Mouse (Mus musculus) kidney, adult 2 months (tissue): Measurements from ENCODE around the gene Gm45711.

Experiments used
- CTCF ChIP-seq: fragments of 200-500 bp; conservative IDR thresholded peaks from 2 replicates; pipeline ENCODE4 v1.5.1; 2011; ENCODE audit warnings: low read depth, mild to moderate bottlenecking, control low read depth, low read length, moderate library complexity, mixed read lengths; ENCODE audit not compliant: insufficient read depth, insufficient read length
- POLR2A ChIP-seq: fragments of 200-500 bp; IDR thresholded peaks from one replicate; pipeline ENCODE4 v1.6.1; 2011; ENCODE audit warnings: low read depth, low read length, control low read depth

GRCm38 (mm10) chr8:104344622-104345021, 34.7 kb upstream of the Gm45711 start:
- no peak for TF ChIP-seq POLR2A
- no peak for TF ChIP-seq CTCF
